Mouse (Mus musculus): ENCODE data around the gene Ccdc149. TPM values are rescaled to one million over a fixed set of nuclear protein-coding genes. Genes with fewer than 3 reads are reported as not detected.

The Ccdc149 gene
- 0.09 TPM in 1 of 2 replicates, not detected in the other for total RNA-seq (2015)
- not detected in 2 replicates for total RNA-seq (2017)

DNA sequence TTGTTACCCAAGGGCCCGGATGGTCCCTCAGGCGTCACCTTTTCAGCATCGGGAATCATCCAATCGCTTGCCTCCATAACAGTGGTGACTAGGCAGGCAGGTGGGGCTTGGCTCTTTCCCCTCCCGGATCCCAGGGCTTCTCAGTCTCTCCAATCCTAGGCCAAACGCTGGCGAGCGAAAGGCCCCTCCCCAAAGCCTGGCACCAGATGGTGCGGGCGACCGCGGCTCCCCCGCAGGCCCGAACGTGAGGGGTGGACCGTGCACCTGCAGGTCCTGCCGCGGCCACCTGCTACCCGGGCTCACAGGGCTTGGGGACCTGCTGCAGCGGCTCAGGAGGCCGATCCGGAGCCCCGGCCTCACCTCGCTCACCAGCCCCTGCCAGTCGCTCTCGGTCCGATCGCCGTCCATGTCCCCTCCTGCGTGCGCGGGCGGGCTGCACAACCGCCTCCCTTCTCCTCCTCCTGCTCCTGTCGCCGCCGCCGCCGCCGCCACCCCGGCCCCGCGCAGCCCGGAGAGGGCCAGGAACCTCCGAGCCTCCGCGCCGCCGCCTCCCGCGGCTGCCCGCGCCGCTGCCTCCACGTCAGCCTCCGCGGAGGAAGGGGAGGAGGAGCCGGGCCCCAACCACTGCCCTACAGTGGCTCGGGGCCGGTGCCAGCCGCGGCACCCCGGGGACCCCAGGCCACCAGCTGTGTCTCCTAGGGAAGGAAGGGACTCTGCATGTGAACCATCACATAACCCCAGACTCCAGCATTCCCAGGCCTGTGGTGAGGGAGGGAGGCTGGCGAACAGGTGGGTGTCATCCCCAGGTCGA, at the start of gene Ccdc149:
TSS of gene Ccdc149 (minus strand) at position 531 of the 811 bp plus-strand sequence.
- ATAC-seq (ENCODE audit: poor library complexity, severe bottlenecking): peak; percentile 33

GRCm38 (mm10) chr5:52519921-52520320, 48.6 kb upstream of the Ccdc149 start:
- no peak for ATAC-seq (ENCODE audit: poor library complexity, severe bottlenecking)

DNA sequence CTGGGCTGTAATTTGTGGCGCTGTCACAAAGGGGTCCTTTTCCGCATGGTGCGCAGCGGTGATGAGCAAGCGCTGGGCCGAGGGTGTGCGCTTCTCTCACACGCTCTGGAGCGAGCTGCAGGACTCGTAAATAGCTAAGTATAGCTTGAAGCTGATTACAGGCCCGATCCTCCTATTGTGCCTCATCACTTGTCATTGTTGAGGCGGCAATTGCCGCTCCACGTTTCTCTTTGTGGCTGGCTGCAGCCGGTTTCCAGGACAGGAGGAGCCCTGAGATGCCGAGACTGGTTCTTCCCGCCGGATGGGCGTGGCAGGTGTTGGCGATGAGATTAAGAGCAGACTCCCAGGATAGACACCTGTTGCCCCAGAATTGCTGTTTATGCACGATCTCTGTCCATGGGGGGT, 44.8 kb upstream of the Ccdc149 start:
- ATAC-seq (ENCODE audit: poor library complexity, severe bottlenecking): no peak

DNA sequence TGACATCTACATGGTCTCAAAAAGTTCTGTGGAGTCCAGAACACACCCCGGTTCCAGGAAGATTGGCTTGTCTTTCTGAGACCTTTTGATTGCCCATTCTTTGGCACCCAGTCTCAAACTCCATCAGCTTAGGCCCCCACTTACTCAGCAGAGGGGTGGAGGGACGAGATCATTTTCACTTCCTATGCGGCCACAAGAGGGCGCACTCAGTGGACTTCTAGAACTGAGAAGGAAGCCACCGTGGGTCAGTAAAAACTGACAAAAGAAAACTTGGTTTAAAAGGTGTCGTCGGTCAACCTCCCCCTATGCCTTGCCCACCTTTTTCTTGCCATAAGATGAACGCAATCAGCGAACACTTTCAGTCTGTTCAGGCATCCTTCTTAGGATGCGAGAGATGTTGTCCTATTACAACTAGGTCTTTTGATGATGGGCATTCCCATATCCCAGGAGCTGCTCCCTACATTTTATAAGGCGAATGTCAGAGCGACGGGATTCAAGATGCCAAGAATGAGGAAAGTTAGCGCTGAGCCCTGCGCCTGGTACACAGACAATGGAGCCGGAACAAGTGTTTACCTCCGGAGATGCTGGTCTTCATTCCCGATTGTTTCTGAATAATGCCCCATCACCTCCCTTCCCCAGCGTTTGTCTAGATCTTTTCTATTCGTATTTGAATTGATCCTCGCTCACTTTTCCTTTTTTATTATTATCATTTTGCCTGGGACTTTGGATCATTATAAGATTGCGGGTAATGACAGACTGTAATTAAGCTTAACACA, 44.1 kb upstream of the Ccdc149 start:
- ATAC-seq (ENCODE audit: poor library complexity, severe bottlenecking): peak; percentile 62; the same call in 1 of the 2 replicates

DNA sequence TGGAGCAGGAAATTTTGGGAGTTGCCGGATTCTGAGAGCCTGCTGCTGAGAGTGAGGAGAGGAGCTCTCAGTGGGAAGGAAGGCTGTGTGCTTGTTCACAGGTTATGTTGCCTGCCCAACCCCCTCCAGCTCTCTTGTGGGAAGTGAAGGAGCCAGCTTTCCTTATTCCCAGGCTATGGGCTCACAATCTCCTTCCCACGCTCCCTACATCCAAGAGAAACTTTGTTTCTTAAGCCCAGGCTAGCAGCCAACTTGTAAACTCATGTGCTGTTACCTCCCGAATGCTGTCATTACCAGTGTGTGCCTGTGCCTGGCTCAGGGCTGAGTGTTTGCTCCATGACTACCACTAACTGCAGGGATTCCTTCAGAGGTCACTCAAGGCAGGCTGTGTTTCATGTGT, 39.8 kb upstream of the Ccdc149 start:
- no peak for ATAC-seq (ENCODE audit: poor library complexity, severe bottlenecking)

DNA sequence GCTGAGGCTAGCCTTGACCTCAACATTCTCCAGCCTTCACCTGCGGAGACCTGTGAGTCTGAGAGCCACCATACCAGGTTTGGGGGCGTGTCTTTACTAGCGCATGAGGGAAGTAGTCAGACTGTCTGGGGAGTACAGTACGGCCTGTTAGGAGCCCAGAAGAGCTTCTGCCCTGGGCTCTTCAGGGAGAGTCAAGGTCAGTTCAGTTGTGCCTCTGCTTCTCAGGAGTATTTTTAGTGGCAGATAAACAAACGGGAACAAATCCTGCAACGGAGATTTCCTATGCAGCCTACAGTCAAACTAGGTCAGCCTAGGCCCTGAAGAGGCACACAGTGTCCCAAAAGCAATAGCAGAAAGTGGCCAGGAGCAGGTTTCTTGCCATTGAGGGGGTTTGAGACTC, 38.1 kb upstream of the Ccdc149 start:
- no peak for ATAC-seq (ENCODE audit: poor library complexity, severe bottlenecking)

DNA sequence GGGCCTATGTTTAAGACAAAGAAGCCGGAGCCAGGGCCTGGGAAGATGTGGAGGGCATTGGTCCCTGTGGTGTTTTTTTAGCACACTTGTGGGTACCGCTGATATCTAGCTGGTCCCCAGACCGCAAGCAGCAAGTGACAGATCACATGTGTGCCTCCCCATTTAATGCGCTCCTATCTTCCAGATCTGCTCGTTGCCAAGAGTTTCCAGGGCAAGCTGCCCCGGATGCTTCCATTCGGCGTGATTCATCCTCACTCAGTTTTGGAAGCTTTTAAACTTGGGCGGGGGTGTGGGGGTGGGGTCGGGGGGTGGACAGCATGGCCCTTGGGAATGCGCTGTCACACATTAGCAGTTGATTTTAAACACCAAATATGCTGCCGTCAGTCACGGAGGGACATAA, 33.3 kb upstream of the Ccdc149 start:
- no peak for ATAC-seq (ENCODE audit: poor library complexity, severe bottlenecking)

GRCm38 (mm10) chr5:52504148-52504547, 32.8 kb upstream of the Ccdc149 start:
- no peak for ATAC-seq (ENCODE audit: poor library complexity, severe bottlenecking)

DNA sequence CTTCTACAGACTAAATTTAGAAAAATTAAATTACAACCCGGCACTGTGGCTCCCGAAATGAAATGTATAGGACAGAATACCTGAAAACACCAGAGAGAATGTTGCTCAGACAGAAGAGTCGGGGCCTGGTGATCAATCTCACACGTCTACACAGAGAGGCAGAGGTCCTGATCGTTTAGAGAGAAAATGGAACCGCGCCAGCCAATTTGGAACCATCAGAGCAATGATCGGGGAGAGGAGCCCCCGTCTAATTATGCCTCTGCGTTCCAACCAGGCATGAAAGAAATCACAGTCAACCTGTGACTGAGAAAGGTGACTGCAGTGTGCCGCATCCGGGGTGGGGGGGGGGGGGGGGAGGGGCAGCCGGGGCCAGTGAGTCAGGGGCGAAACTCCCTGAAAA, 24.4 kb upstream of the Ccdc149 start:
- no peak for ATAC-seq (ENCODE audit: poor library complexity, severe bottlenecking)

GRCm38 (mm10) chr5:52491496-52491895, 20.2 kb upstream of the Ccdc149 start:
- no peak for ATAC-seq (ENCODE audit: poor library complexity, severe bottlenecking)

- peak; percentile 18; the same call in 1 of the 2 replicates for ATAC-seq (ENCODE audit: poor library complexity, severe bottlenecking)
Observed at GRCm38 (mm10) chr5:52487559-52488430, 16.5 kb upstream of the Ccdc149 start.

DNA sequence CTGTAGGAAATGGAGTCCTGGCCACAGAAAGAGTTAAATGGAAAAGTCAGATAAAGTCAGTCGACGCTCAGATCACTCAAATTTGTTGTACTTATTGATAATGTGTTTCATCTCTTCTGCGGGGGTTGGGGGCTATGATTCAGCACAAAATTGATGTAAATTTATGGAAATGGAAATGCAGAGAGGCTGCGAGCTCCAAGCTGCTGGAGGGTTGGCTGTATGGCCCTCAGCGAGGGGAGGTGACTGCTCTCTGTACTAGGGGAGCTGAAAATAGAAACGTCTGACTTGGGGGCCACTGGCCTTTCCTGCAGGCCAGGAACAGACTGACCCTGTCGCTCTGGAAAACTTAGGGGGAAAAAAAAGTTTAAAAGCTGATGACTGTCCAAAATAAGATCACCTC, 5.5 kb upstream of the Ccdc149 start:
- no peak for ATAC-seq (ENCODE audit: poor library complexity, severe bottlenecking)

DNA sequence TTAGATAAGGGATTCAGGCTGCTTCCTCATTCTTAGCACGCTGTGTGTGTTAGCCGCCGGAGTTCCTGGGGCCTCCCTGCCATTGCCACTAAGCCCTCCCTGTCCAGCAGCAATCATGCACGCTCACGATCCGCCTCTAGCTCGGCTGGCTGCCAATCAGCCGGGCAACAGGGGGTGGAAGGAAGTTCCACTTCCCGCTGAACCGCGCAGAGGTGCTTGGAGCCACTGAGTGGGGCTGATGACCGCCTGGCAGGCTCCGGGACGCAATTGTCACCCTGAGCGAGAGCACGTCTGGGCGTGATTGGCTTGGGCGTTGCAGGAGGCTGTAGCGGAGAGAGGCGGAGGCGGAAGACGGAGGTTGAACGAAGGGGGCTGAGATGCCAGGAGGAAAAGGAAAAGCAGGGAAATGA, 5.0 kb upstream of the Ccdc149 start:
- ATAC-seq (ENCODE audit: poor library complexity, severe bottlenecking): peak; percentile 97

GRCm38 (mm10) chr5:52473988-52474387, 2.7 kb upstream of the Ccdc149 start:
- ATAC-seq (ENCODE audit: poor library complexity, severe bottlenecking): no peak

DNA sequence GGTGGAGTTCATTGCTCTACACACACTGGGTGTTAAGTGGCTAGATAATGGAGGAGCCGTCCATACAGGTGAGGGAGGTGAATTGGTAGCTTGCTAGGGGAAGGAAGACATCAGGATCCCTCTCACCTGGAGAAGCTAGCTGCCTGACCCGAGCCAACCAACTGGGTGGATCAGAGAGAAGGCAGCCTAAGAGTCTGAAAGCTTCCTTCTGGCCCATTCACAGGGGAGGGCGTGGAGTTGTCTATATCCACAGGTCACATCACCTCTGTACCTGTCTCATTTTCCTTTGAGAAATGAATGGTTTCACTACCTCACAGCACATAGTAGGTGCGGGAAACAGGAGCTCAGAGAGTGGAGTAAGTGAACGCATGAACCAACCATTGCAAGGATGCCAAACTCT, 770 bp downstream of the Ccdc149 start:
- no peak for ATAC-seq (ENCODE audit: poor library complexity, severe bottlenecking)

- ATAC-seq (ENCODE audit: poor library complexity, severe bottlenecking): no peak
Observed at GRCm38 (mm10) chr5:52467841-52468240, 3.5 kb downstream of the Ccdc149 start.

GRCm38 (mm10) chr5:52462447-52462846, 8.9 kb downstream of the Ccdc149 start:
- 0 out of 2 replicates have a peak, but pooled peaks have one; percentile 39 for ATAC-seq (ENCODE audit: poor library complexity, severe bottlenecking)

GRCm38 (mm10) chr5:52461434-52462124, 9.7 kb downstream of the Ccdc149 start:
- ATAC-seq (ENCODE audit: poor library complexity, severe bottlenecking): peak; percentile 83

DNA sequence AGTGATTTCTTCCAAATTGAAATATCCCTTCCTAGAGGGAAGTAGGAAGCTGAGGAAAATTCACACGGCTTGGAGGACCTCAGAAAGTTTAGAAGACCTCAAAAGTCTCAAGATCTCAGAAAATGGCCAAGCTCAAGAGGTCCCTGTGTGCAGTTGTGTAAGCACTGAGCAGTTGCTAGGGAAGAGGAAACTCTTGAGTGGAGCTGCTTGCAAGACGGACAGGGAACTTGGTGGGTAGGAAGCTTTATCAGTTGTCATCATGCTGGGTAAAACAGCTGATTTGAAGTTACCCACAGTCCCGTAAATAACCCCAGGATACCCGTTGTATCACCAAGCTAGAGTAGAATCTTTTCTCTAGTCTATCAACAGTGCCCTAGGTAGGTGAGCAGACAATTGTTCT, 12.0 kb downstream of the Ccdc149 start:
- peak; percentile 23; the same call in 1 of the 2 replicates for ATAC-seq (ENCODE audit: poor library complexity, severe bottlenecking)

DNA sequence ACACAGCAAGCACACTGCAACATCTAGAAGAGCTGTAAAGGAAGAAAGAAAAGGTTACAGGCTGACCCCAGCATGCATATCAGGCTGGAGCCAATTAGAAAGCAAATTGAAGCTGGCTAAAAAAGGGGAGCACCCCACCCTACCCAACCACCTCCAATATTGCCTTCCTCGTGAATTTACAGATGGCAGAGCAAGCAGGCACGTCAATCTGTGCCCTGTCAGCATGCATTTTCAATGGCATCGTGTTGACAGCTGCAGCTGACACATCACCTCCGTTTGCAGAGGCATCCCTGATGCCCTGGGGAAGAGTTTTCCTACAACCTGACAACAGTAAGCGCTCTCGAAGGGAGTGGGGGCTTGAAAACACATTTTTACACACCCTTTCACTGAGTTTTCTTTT, 14.2 kb downstream of the Ccdc149 start:
- ATAC-seq (ENCODE audit: poor library complexity, severe bottlenecking): no peak

Measured in megakaryocyte, adult 5-6 weeks (primary cell).